Mouse (Mus musculus) heart, embryonic 16.5 days (tissue): ENCODE measurements at regions not wholly inside any gene's neighbourhood (a gene's known extent, or its start where the extent isn't known, plus 50 kb on each side); places are given as distances from the start of the nearest gene placed in this dataset.

ENCODE experiments used
- ATAC-seq: fragments of 200-750 bp; cut with Nextera tagmentation; replicated peaks from 2 replicates; pipeline ENCODE4 v1.8.0; 2017; ENCODE audit warnings: moderate number of reproducible peaks; ENCODE audit not compliant: insufficient read depth, low FRiP score; ENCODE audit errors: extremely low read depth
- H3K27ac ChIP-seq: fragments of 300-500 bp; sonication (generic); 2 replicates; pipeline ENCODE4 v1.5.1; 2014; ENCODE audit warnings: mild to moderate bottlenecking, low read length, control low read depth, moderate library complexity
- H3K27me3 ChIP-seq: fragments of 300-500 bp; sonication (generic); 2 replicates; pipeline ENCODE4 v1.6.1; 2014; ENCODE audit warnings: low read length, mixed read lengths; ENCODE audit not compliant: control insufficient read depth, insufficient read depth
- H3K36me3 ChIP-seq: fragments of 300-500 bp; sonication (generic); 2 replicates; pipeline ENCODE4 v1.6.1; 2014; ENCODE audit not compliant: control insufficient read depth, insufficient read depth
- H3K4me1 ChIP-seq: fragments of 300-500 bp; sonication (generic); 2 replicates; pipeline ENCODE4 v1.6.1; 2014; ENCODE audit warnings: low read length, mixed read lengths; ENCODE audit not compliant: control insufficient read depth, insufficient read depth
- H3K4me2 ChIP-seq: fragments of 300-500 bp; sonication (generic); 2 replicates; pipeline ENCODE4 v1.6.1; 2014; ENCODE audit warnings: low read depth, mild to moderate bottlenecking, control low read depth, low read length
- H3K4me3 ChIP-seq: fragments of 300-500 bp; sonication (generic); 2 replicates; pipeline ENCODE4 v1.5.1; 2014; ENCODE audit warnings: mild to moderate bottlenecking, control low read depth, low read length
- H3K9ac ChIP-seq: fragments of 300-500 bp; sonication (generic); 2 replicates; pipeline ENCODE4 v1.6.1; 2014; ENCODE audit warnings: low read length, control low read depth
- H3K9me3 ChIP-seq: fragments of 300-500 bp; sonication (generic); replicated peaks from 2 replicates; pipeline ENCODE4 v1.6.1; 2016; ENCODE audit warnings: low read length; ENCODE audit not compliant: control insufficient read depth
- WGBS: fragments of 180-500 bp; shearing (Covaris S2); extraction: QIAGEN DNeasy Blood & Tissue Kit; methylation state at CpG from one replicate; pipeline ENCODE4 v1.1.7; 2014; 5-methylcytosine and 5-hydroxymethylcytosine counted together

DNA sequence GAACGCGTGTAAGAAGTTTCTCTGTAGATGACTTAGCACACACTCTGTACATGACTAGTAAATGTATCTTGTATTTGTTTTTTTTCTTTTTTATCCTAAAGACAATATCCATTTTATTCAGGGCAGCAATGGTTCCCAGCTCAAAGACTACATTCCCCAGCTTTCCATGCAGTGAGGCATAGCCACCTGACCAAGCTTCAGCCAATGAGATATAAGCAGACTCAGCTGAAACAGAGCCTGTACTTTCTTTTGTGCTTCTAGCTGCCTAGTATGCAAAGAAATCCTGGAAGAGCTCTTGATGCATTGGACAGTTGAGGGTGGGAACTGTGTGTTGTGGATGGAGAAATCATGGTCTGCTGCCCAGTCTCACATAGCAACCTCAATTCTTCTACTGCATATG lies 202.4 kb upstream of the Cadm1 start:
- H3K9ac ChIP-seq = no peak overlapping the region
- no peak overlapping the region for H3K4me2 ChIP-seq
- no peak overlapping the region for H3K4me3 ChIP-seq
- peaks cover 13% of the 10 kb centered on the region; the same call in 1 of the 2 replicates for H3K27me3 ChIP-seq
- H3K9me3 ChIP-seq = no peaks in the 10 kb centered on the region
- no peak for ATAC-seq
- 95% methylated on average over 2 of the region's 2 CpGs for WGBS
- no peaks in the 10 kb centered on the region for H3K4me1 ChIP-seq
- H3K36me3 ChIP-seq = no peaks in the 10 kb centered on the region
- no peak overlapping the region for H3K27ac ChIP-seq

GRCm38 (mm10) chr9:47332929-47333328 lies 197.0 kb upstream of the Cadm1 start:
- no peak for ATAC-seq
- H3K27ac ChIP-seq = no peak overlapping the region
- no peak overlapping the region for H3K4me3 ChIP-seq
- H3K4me1 ChIP-seq = no peaks in the 10 kb centered on the region
- peaks cover 12% of the 10 kb centered on the region for H3K27me3 ChIP-seq
- H3K9me3 ChIP-seq = no peaks in the 10 kb centered on the region
- WGBS = 54% methylated on average over 4 of the region's 4 CpGs
- no peak overlapping the region for H3K4me2 ChIP-seq
- no peak overlapping the region for H3K9ac ChIP-seq
- no peaks in the 10 kb centered on the region for H3K36me3 ChIP-seq

- 67% methylated on average over 4 of the region's 4 CpGs for WGBS
- Histone ChIP-seq H3K27me3 (peaks cover 18% of the 10 kb centered on the region), H3K4me3 (no peak overlapping the region)
Measured at GRCm38 (mm10) chr9:47338221-47338620, 191.8 kb upstream of the Cadm1 start.

GRCm38 (mm10) chr9:47346527-47347111 lies 183.4 kb upstream of the Cadm1 start:
- H3K4me1 ChIP-seq = peaks cover 5% of the 10 kb centered on the region
- H3K4me3 ChIP-seq = no peak overlapping the region
- 55% methylated on average over 2 of the region's 2 CpGs for WGBS
- no peak overlapping the region for H3K27ac ChIP-seq
- H3K9ac ChIP-seq = no peak overlapping the region
- H3K4me2 ChIP-seq = no peak overlapping the region
- ATAC-seq = no peak
- H3K9me3 ChIP-seq = no peaks in the 10 kb centered on the region
- peaks cover 36% of the 10 kb centered on the region for H3K27me3 ChIP-seq
- no peaks in the 10 kb centered on the region for H3K36me3 ChIP-seq

More at GRCm38 (mm10) chr9:47338221-47338620, 191.8 kb upstream of the Cadm1 start:
- no peaks in the 10 kb centered on the region for H3K36me3 ChIP-seq
- H3K27ac ChIP-seq = no peak overlapping the region
- no peaks in the 10 kb centered on the region for H3K4me1 ChIP-seq
- no peak for ATAC-seq
- no peaks in the 10 kb centered on the region for H3K9me3 ChIP-seq
- no peak overlapping the region for H3K4me2 ChIP-seq
- no peak overlapping the region for H3K9ac ChIP-seq

- WGBS = 72% methylated on average over 5 of the region's 5 CpGs
- Histone ChIP-seq H3K9ac (no peak overlapping the region), H3K9me3 (no peaks in the 10 kb centered on the region), H3K27me3 (peaks cover 43% of the 10 kb centered on the region), H3K36me3 (no peaks in the 10 kb centered on the region), H3K4me3 (no peak overlapping the region), H3K27ac (no peak overlapping the region), H3K4me2 (no peak overlapping the region), H3K4me1 (peaks cover 18% of the 10 kb centered on the region)
- no peak for ATAC-seq
Measured at GRCm38 (mm10) chr9:47350301-47350700, 179.7 kb upstream of the Cadm1 start.

- H3K27ac ChIP-seq = no peak overlapping the region
- WGBS = 84% methylated on average over 6 of the region's 6 CpGs
- H3K36me3 ChIP-seq = no peaks in the 10 kb centered on the region
- H3K27me3 ChIP-seq = peaks cover 49% of the 10 kb centered on the region
- H3K9ac ChIP-seq = no peak overlapping the region
- H3K4me2 ChIP-seq = no peak overlapping the region
- H3K4me3 ChIP-seq = no peak overlapping the region
- ATAC-seq = no peak
- no peaks in the 10 kb centered on the region for H3K9me3 ChIP-seq
- H3K4me1 ChIP-seq = peaks cover 20% of the 10 kb centered on the region
Measured at GRCm38 (mm10) chr9:47351036-47351435, 178.9 kb upstream of the Cadm1 start.

DNA sequence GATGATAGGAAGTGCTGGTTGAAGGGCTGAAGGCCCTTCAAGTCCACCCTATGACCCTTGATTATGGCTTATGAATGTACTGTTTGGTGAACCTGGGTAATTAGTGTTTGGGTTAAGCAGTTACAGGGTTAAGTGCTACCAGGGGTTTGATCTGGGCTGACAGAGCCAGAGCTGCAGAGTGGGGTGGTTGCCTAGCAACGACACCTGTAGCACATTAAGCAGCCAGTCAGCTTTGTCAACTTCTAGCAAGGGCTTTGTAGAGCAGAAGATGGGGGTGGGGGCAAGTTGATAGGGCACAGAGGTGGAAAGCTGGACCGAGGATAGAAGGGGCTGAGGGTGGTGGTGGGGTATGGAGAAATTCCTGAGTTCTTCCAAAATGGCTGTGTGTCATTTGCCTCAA lies 177.0 kb upstream of the Cadm1 start:
- no peaks in the 10 kb centered on the region for H3K36me3 ChIP-seq
- no peak overlapping the region for H3K27ac ChIP-seq
- H3K9me3 ChIP-seq = no peaks in the 10 kb centered on the region
- peaks cover 48% of the 10 kb centered on the region for H3K27me3 ChIP-seq
- no peak for ATAC-seq
- 41% methylated on average over 2 of the region's 2 CpGs for WGBS
- H3K4me3 ChIP-seq = no peak overlapping the region
- no peak overlapping the region for H3K4me2 ChIP-seq
- H3K9ac ChIP-seq = no peak overlapping the region
- peaks cover 20% of the 10 kb centered on the region for H3K4me1 ChIP-seq

GRCm38 (mm10) chr9:47353972-47354371 lies 176.0 kb upstream of the Cadm1 start:
- 81% methylated on average over 5 of the region's 5 CpGs for WGBS
- H3K4me3 ChIP-seq = no peak overlapping the region

GRCm38 (mm10) chr9:47354423-47354822 lies 175.6 kb upstream of the Cadm1 start:
- Histone ChIP-seq H3K36me3 (no peaks in the 10 kb centered on the region), H3K27ac (no peak overlapping the region), H3K9me3 (no peaks in the 10 kb centered on the region), H3K4me1 (peaks cover 28% of the 10 kb centered on the region), H3K4me3 (no peak overlapping the region), H3K9ac (no peak overlapping the region), H3K4me2 (no peak overlapping the region), H3K27me3 (peaks cover 41% of the 10 kb centered on the region)
- WGBS = 70% methylated on average over 2 of the region's 2 CpGs
- no peak for ATAC-seq

More at GRCm38 (mm10) chr9:47353972-47354371, 176.0 kb upstream of the Cadm1 start:
- Histone ChIP-seq H3K4me1 (peaks cover 28% of the 10 kb centered on the region), H3K9me3 (no peaks in the 10 kb centered on the region), H3K4me2 (no peak overlapping the region), H3K9ac (no peak overlapping the region), H3K27me3 (peaks cover 41% of the 10 kb centered on the region), H3K36me3 (no peaks in the 10 kb centered on the region), H3K27ac (no peak overlapping the region)
- ATAC-seq = no peak
